Mouse (Mus musculus) spleen, embryonic (tissue): ENCODE measurements at regions not wholly inside any gene's neighbourhood (a gene's known extent, or its start where the extent isn't known, plus 50 kb on each side); places are given as distances from the start of the nearest gene placed in this dataset.

Experiments
- CTCF ChIA-PET: fragments of 350-600 bp; sonication (Branson Sonifier 250); formaldehyde crosslinking; loops from one replicate; lab custom pipeline; 2022; lab: Charles Lee

GRCm38 (mm10) chr1:69376923-69377706, 269.3 kb upstream of the Erbb4 start:
- CTCF ChIA-PET, result no interaction called here

GRCm38 (mm10) chr1:69375246-69375645, 267.4 kb upstream of the Erbb4 start:
- CTCF ChIA-PET, result no interaction called here

- CTCF ChIA-PET, result no interaction called here
Observed at GRCm38 (mm10) chr1:69370078-69370477, 262.2 kb upstream of the Erbb4 start.

GRCm38 (mm10) chr1:69367531-69367930, 259.7 kb upstream of the Erbb4 start:
- CTCF ChIA-PET, result no interaction called here

GRCm38 (mm10) chr1:69364069-69364468, 256.2 kb upstream of the Erbb4 start:
- CTCF ChIA-PET, result no interaction called here

- CTCF ChIA-PET, result no interaction called here
Observed at GRCm38 (mm10) chr1:69357548-69357947, 249.7 kb upstream of the Erbb4 start.

GRCm38 (mm10) chr1:69350417-69350816, 242.6 kb upstream of the Erbb4 start:
- CTCF ChIA-PET, result no interaction called here

GRCm38 (mm10) chr1:69349826-69350225, 242.0 kb upstream of the Erbb4 start:
- CTCF ChIA-PET, result no interaction called here

- CTCF ChIA-PET, result no interaction called here
Observed at GRCm38 (mm10) chr1:69342100-69342499, 234.2 kb upstream of the Erbb4 start.

- CTCF ChIA-PET, result no interaction called here
Observed at GRCm38 (mm10) chr1:69340481-69340880, 232.6 kb upstream of the Erbb4 start.

- CTCF ChIA-PET, result no interaction called here
Observed at GRCm38 (mm10) chr1:69331418-69332254, 223.8 kb upstream of the Erbb4 start.

GRCm38 (mm10) chr1:69329399-69329798, 221.5 kb upstream of the Erbb4 start:
- CTCF ChIA-PET, result no interaction called here

- CTCF ChIA-PET, result interaction anchor here (0.8 kb wide), 1 partner anchor 248 kb away, joined by 4 read pairs; no protein-coding TSS in a partner anchor
Observed at GRCm38 (mm10) chr1:69326711-69327110, 218.9 kb upstream of the Erbb4 start.

- CTCF ChIA-PET, result no interaction called here
Observed at GRCm38 (mm10) chr1:69319526-69319925, 211.7 kb upstream of the Erbb4 start.

- CTCF ChIA-PET, result no interaction called here
Observed at GRCm38 (mm10) chr1:69296816-69297215, 189.0 kb upstream of the Erbb4 start.

GRCm38 (mm10) chr1:69291329-69291728, 183.5 kb upstream of the Erbb4 start:
- CTCF ChIA-PET, result no interaction called here

GRCm38 (mm10) chr1:69286374-69286773, 178.5 kb upstream of the Erbb4 start:
- CTCF ChIA-PET, result no interaction called here

GRCm38 (mm10) chr1:69277428-69277827, 169.6 kb upstream of the Erbb4 start:
- CTCF ChIA-PET, result no interaction called here

- CTCF ChIA-PET, result no interaction called here
Observed at GRCm38 (mm10) chr1:69247691-69248090, 139.8 kb upstream of the Erbb4 start.

- CTCF ChIA-PET, result no interaction called here
Observed at GRCm38 (mm10) chr1:69242289-69242909, 134.5 kb upstream of the Erbb4 start.

GRCm38 (mm10) chr1:69241502-69242214, 133.8 kb upstream of the Erbb4 start:
- CTCF ChIA-PET, result no interaction called here

GRCm38 (mm10) chr1:69227864-69228263, 120.0 kb upstream of the Erbb4 start:
- CTCF ChIA-PET, result no interaction called here
